Mouse (Mus musculus): ENCODE results near the gene Hmbs. TPM values are rescaled to one million over a fixed set of nuclear protein-coding genes. Genes with fewer than 3 reads are reported as not detected.

Hmbs gene
- polyA plus RNA-seq (2017; shearing (Covaris generic)) = 20.3 TPM

DNA sequence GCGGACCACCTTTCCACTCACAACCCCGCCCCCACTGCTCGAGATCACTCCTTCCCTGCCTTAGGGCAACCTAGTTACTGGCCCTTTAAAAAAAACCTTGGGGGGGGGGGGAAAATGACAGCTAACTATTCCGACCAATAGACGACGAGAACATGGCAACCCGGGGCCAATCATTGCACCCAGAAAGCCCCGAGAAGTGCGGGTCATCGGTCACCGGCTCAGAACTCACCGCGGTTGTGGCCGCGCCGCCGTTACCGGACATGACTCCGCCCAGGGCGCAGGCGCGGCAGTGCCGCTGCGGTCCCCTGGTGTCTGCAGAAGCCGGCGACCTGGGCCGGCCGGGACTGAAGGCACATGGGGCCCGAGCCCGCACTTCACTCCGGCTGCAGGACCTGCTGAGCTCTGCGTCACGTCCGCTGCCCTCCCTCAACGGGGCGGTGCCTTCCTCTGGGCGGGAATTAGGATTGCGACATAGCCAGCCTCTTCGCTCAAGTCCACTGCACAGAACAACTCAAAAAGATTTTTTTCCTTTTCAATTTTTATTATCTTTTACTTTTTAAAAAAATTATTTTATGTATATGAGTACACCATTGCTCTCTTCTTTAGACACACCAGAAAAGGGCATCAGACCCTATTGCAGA is at the start of gene Hmbs:
Hmbs (minus strand) TSS at position 448 of the 641 bp plus-strand sequence.

GRCm38 (mm10) chr9:44379054-44379834 is 35.2 kb upstream of the Hmbs start, which contains the start of gene Hyou1:
TSS of gene Hyou1 (plus strand) at chr9:44379490.

GRCm38 (mm10) chr9:44361190-44361917 is 17.3 kb upstream of the Hmbs start, which contains the start of gene Vps11:
TSS of gene Vps11 (minus strand) at chr9:44361670.

DNA sequence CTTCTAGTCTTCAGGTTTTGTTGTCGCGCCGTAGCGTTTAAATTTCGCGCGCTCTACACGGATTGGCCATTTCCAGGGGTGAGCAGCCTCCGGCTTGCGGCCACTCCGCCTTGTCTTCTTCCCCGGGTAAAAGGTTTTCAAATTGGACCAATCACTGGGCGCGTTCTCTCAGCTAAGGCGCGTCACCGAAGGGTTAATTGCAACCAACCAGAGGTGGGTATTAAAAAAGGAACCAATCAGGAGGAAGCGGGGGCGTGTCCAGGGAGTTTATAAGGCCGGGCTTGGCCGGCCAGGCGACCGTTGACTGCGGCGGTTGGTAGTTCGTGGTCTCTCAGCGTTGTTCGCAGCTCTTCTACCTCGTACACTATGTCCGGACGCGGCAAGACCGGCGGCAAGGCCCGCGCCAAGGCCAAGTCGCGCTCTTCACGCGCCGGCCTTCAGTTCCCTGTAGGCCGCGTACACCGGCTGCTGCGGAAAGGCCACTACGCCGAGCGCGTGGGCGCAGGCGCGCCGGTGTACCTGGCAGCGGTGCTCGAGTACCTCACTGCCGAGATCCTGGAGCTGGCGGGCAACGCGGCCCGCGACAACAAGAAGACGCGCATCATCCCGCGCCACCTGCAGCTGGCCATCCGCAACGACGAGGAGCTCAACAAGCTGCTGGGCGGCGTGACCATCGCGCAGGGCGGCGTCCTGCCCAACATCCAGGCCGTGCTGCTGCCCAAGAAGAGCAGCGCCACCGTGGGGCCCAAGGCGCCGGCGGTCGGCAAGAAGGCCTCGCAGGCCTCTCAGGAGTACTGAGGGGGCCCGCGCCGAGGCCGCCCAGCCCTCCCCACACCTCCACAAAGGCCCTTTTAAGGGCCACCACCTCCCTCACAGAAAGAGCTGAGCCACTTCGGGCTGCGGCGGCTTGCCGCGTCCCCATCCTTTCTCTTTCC is 9.4 kb downstream of the Hmbs start, which contains the start of gene H2afx:
H2afx (plus strand) TSS at position 299 of the 935 bp plus-strand sequence.

GRCm38 (mm10) chr9:44325768-44326370 is 18.2 kb downstream of the Hmbs start, which contains the start of gene Dpagt1:
TSS of gene Dpagt1 (plus strand) at chr9:44326019.

DNA sequence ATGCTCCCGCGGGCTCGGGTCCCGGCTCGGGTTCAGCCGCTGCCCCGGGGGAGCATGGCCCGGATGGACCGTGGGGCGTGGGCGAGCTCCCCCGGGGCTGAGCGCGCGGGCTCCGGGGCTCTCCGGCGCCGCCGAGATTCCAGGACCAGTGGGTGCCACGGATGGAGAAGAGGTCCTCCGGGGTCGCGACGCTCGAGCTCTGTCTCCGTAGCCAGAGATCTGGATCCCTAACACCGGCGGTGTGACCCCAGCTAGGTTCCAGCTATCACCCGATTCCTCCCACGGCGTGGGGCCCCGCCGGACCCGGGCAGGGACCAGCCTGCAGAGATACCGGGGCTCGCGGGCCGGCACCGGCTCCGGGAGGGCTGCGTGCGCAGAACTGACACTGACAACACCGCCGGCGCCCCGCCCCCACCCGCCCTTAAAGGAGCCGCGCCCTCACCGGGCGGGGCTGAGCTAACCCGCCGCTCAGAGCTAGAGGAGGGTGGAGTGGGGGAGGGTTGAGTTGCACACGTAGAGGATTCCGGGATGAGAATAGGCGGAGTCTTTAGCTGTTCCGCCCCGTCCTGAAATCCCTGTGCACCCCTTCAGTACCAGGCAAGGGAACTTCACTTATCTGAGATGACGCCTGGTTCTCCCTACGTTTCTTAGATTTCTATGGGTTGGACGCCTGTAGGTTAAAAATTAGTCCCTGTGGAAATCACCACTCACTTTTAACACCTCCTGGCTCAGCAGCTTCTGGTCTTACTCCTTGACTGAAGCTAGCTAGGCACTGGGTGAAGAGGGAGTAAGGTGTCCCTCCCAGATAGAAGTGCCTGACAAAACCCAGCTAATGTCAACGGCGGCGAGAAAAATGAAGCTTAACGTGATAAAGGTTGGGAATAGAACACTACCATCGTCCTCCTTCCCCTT is 23.9 kb downstream of the Hmbs start, which contains the start of gene C2cd2l:
C2cd2l (minus strand) TSS at position 399 of the 912 bp plus-strand sequence.

GRCm38 (mm10) chr9:44305466-44306079 is 38.5 kb downstream of the Hmbs start, which contains the start of gene Hinfp:
TSS of gene Hinfp (minus strand) at chr9:44305671.

DNA sequence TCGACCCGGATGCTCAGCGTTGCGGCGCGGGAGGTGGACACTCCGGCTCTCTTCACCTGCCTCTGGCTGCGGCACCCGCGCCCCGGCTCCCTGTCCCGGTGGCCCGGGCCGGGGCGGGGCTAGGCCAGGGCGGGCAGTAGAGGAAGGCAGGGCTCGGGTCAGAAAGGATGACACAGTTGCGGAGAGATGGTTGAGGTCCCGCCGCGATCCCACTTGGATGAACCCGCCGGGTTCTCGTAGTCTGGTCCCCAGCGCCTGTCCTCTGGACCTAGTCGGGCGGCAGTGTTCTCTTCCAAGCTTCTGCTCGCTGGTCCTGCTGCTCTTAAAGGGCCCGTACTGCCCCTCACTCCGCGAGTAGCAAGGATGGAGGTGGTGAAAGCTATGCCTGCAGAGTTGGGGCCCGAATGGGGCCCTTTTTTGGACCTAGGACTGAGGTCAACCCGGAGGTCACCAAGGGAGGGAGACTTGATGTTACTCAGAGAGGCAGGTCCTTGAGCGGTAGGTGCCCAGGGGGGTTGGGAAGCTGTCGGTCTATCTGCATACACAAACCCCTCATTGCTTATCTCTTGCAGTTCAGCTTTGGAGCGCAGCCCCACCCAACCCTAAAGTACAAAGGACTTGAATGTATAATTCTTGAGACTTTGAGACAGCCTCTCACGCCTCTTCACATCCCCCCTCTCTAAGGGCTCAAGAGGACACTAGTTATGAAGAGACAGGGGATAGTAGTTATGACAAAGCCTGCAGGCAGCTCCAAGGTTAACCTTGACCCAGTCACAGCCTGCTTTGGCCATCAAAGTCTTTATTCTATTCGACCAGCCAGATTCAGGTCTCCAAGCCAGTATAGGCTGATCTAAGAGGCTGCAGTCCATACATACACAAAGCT is 55.7 kb downstream of the Hmbs start, which contains the start of gene Abcg4:
Abcg4 (minus strand) TSS at position 540 of the 883 bp plus-strand sequence.

Other genes starting within 250 kb of the Hmbs start
- gene Mfrp, start 242.5 kb downstream of the Hmbs start, polyA plus RNA-seq (2017; shearing (Covaris generic)) = not detected
- gene C1qtnf5, start 237.0 kb downstream of the Hmbs start, polyA plus RNA-seq (2017; shearing (Covaris generic)) = not detected
- gene Gm49380, start 230.7 kb downstream of the Hmbs start, polyA plus RNA-seq (2017; shearing (Covaris generic)) = not detected
- gene Rnf26, start 230.7 kb downstream of the Hmbs start, polyA plus RNA-seq (2017; shearing (Covaris generic)) = 20.6 TPM
- 0.70 TPM for gene Mcam, start 209.8 kb downstream of the Hmbs start, polyA plus RNA-seq (2017; shearing (Covaris generic))
- 46.8 TPM for gene Cbl, start 110.2 kb downstream of the Hmbs start, polyA plus RNA-seq (2017; shearing (Covaris generic))
- gene Ccdc153, start 103.6 kb downstream of the Hmbs start, polyA plus RNA-seq (2017; shearing (Covaris generic)) = not detected
- gene Pdzd3, start 92.8 kb downstream of the Hmbs start, polyA plus RNA-seq (2017; shearing (Covaris generic)) = not detected
- gene Nlrx1, start 75.6 kb downstream of the Hmbs start, polyA plus RNA-seq (2017; shearing (Covaris generic)) = 2.9 TPM
- gene Abcg4, start 55.6 kb downstream of the Hmbs start, polyA plus RNA-seq (2017; shearing (Covaris generic)) = not detected
- gene Hinfp, start 38.6 kb downstream of the Hmbs start, polyA plus RNA-seq (2017; shearing (Covaris generic)) = 49.0 TPM
- gene C2cd2l, start 23.9 kb downstream of the Hmbs start, polyA plus RNA-seq (2017; shearing (Covaris generic)) = 19.9 TPM
- 6.6 TPM for gene Dpagt1, start 18.2 kb downstream of the Hmbs start, polyA plus RNA-seq (2017; shearing (Covaris generic))
- gene H2afx, start 9.5 kb downstream of the Hmbs start, polyA plus RNA-seq (2017; shearing (Covaris generic)) = 62.7 TPM
- 73.9 TPM for gene Vps11, start 17.4 kb upstream of the Hmbs start, polyA plus RNA-seq (2017; shearing (Covaris generic))
- gene Hyou1, start 35.3 kb upstream of the Hmbs start, polyA plus RNA-seq (2017; shearing (Covaris generic)) = 16.9 TPM
- 15.1 TPM for gene Slc37a4, start 52.6 kb upstream of the Hmbs start, polyA plus RNA-seq (2017; shearing (Covaris generic))
- 2,678 TPM for gene Rps25, start 62.9 kb upstream of the Hmbs start, polyA plus RNA-seq (2017; shearing (Covaris generic))
- gene Trappc4, start 63.4 kb upstream of the Hmbs start, polyA plus RNA-seq (2017; shearing (Covaris generic)) = 80.8 TPM
- 39.8 TPM for gene Ccdc84, start 74.3 kb upstream of the Hmbs start, polyA plus RNA-seq (2017; shearing (Covaris generic))
- gene Foxr1, start 96.9 kb upstream of the Hmbs start, polyA plus RNA-seq (2017; shearing (Covaris generic)) = not detected
- not detected for gene Upk2, start 110.7 kb upstream of the Hmbs start, polyA plus RNA-seq (2017; shearing (Covaris generic))
- 22.3 TPM for gene Bcl9l, start 138.6 kb upstream of the Hmbs start, polyA plus RNA-seq (2017; shearing (Covaris generic))
- 3.2 TPM for gene Cxcr5, start 217.6 kb upstream of the Hmbs start, polyA plus RNA-seq (2017; shearing (Covaris generic))